Mouse (Mus musculus) ES-E14 (cell line): ENCODE results near the gene Col13a1. TPM values are rescaled to one million over a fixed set of nuclear protein-coding genes. Genes with fewer than 3 reads are reported as not detected.

Source experiments
- DNase-seq: peaks from one replicate; pipeline ENCODE4 v3.0.0-alpha.2; 2013; ENCODE audit warnings: low read depth, low spot score
- H3K27ac ChIP-seq: 2 replicates; pipeline ENCODE4 v1.5.1; 2012; ENCODE audit warnings: low read depth, mild to moderate bottlenecking, low read length, moderate library complexity, mixed read lengths; ENCODE audit not compliant: poor library complexity, insufficient read depth, severe bottlenecking
- H3K36me3 ChIP-seq: 2 replicates; pipeline ENCODE4 v1.6.1; 2012; ENCODE audit warnings: mild to moderate bottlenecking, low read length, moderate library complexity, mixed read lengths; ENCODE audit not compliant: control insufficient read depth, poor library complexity, insufficient read depth, severe bottlenecking
- H3K4me1 ChIP-seq, 2 experiments: fragments of 150-350 bp in 1 of 2; sonication (generic) in 1 of 2; 2 replicates each; pipeline ENCODE4 v1.6.1; 2012; ENCODE audit warnings: low read length in 2 of 2, mild to moderate bottlenecking in 1 of 2, mixed read lengths in 1 of 2; ENCODE audit not compliant: control insufficient read depth in 2 of 2, insufficient read depth in 2 of 2, poor library complexity in 1 of 2
- H3K4me3 ChIP-seq, 2 experiments: fragments of 150-350 bp in 1 of 2; sonication (generic) in 1 of 2; 2 replicates each; pipeline ENCODE4 v1.5.1; 2012; ENCODE audit warnings: low read length in 2 of 2, low read depth in 1 of 2, mild to moderate bottlenecking in 1 of 2, mixed read lengths in 1 of 2; ENCODE audit not compliant: insufficient read depth in 1 of 2, poor library complexity in 1 of 2, severe bottlenecking in 1 of 2
- H3K9ac ChIP-seq: 2 replicates; pipeline ENCODE4 v1.6.1; 2012; ENCODE audit warnings: low read depth, mild to moderate bottlenecking, low read length, mixed read lengths; ENCODE audit not compliant: poor library complexity, insufficient read depth, severe bottlenecking
- H3K9me3 ChIP-seq: fragments of 150-350 bp; sonication (generic); 2 replicates; pipeline ENCODE4 v1.6.1; 2012; ENCODE audit warnings: low read depth, mild to moderate bottlenecking, low read length; ENCODE audit not compliant: control insufficient read depth, insufficient read depth
- CHD2 ChIP-seq: IDR thresholded peaks from 2 replicates; pipeline ENCODE4 v1.6.1; 2014; ENCODE audit warnings: mild to moderate bottlenecking, low read depth, low read length, inconsistent platforms
- HCFC1 ChIP-seq: IDR thresholded peaks from 2 replicates; pipeline ENCODE4 v1.6.1; 2012; ENCODE audit warnings: low read length, inconsistent platforms, borderline replicate concordance; ENCODE audit not compliant: insufficient read depth
- MAFK ChIP-seq: IDR thresholded peaks from 2 replicates; pipeline ENCODE4 v1.6.1; 2014; ENCODE audit warnings: mild to moderate bottlenecking, low read depth, low read length, inconsistent platforms; ENCODE audit not compliant: insufficient read depth
- ZC3H11A ChIP-seq: IDR thresholded peaks from 2 replicates; pipeline ENCODE4 v1.6.1; 2012; ENCODE audit warnings: low read depth, mild to moderate bottlenecking, inconsistent platforms, low read length, borderline replicate concordance
- ZNF384 ChIP-seq: IDR thresholded peaks from 2 replicates; pipeline ENCODE4 v1.6.1; 2012; ENCODE audit warnings: low read depth, low read length, inconsistent platforms
- in situ Hi-C, 2 experiments: fragments of 600-800 bp; cut with MboI; formaldehyde crosslinking; loops; one replicate each; pipeline ENCODE4 v1.15.1; 2025; ENCODE audit warnings: low sequenced_read_pairs in 2 of 2, inconsistent platforms in 1 of 2; ENCODE audit not compliant: unreplicated experiment in 2 of 2
- total RNA-seq: library from RNA; depleted of rRNA; stranded (reverse); fragments of 300-350 nt; gene quantifications from 2 replicates; pipeline ENCODE4 v1.2.3, GENCODE M21; 2012

Gene Col13a1
- total RNA-seq, 1 experiment: 4.7 TPM

GRCm38 (mm10) chr10:61919496-61919895, 59.4 kb downstream of the Col13a1 start:
- Histone ChIP-seq H3K9ac (no peak overlapping the region), H3K27ac (no peak overlapping the region), H3K4me3 (no peak overlapping the region), H3K36me3 (no peaks in the 10 kb centered on the region), H3K4me1 (peaks cover 2 to 10% of the 10 kb centered on the region in 2 experiments; a peak in 3 of 4 replicates), H3K9me3 (no peaks in the 10 kb centered on the region)
- in situ Hi-C loops: no loop called here
- TF ChIP-seq CHD2 (no peak), ZNF384 (no peak), MAFK (no peak), HCFC1 (no peak), ZC3H11A (no peak)
- no peak for DNase-seq

DNA sequence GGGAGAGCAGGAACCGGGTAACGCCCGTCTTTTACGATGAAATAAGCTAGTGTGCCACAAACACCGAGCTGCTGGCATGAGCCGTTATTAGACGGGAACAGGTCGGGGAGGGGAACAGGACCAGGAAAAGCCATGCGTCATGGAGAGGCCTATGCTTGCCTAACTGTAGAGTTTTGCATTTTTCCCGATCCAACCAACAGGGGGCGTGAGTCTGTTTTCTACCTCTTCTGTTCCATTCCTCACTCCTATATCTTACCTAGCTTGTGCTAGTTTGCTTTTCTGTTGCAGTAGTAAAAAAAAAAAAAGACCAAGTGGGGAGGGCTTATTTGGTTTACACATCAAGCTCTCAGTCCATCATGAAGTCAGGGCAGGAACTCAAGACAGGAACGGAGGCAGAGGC, 61.8 kb downstream of the Col13a1 start:
- no peaks in the 10 kb centered on the region for H3K9me3 ChIP-seq
- H3K4me1 ChIP-seq: peaks cover 2 to 10% of the 10 kb centered on the region in 2 experiments; a peak in 3 of 4 replicates
- H3K27ac ChIP-seq: no peak overlapping the region
- no peak overlapping the region for H3K4me3 ChIP-seq
- DNase-seq: no peak
- H3K9ac ChIP-seq: no peak overlapping the region
- H3K36me3 ChIP-seq: no peaks in the 10 kb centered on the region
- TF ChIP-seq CHD2 (no peak), HCFC1 (no peak), ZC3H11A (no peak), MAFK (no peak), ZNF384 (no peak)
- in situ Hi-C loops: no loop called here

- Histone ChIP-seq H3K9me3 (no peaks in the 10 kb centered on the region), H3K4me3 (no peak overlapping the region), H3K36me3 (0 out of 2 replicates have a peak, but pooled peaks cover 2% of the 10 kb centered on the region), H3K27ac (no peak overlapping the region; the same call in 1 of the 2 replicates), H3K9ac (no peak overlapping the region), H3K4me1 (peaks cover 0 to 7% of the 10 kb centered on the region in 2 experiments; a peak in 3 of 4 replicates)
- no peak for TF ChIP-seq ZC3H11A
- TF ChIP-seq ZNF384: no peak
- TF ChIP-seq HCFC1: no peak
- DNase-seq: no peak
- in situ Hi-C loops: no loop called here
Observed at GRCm38 (mm10) chr10:61911770-61912169, 67.1 kb downstream of the Col13a1 start.

DNA sequence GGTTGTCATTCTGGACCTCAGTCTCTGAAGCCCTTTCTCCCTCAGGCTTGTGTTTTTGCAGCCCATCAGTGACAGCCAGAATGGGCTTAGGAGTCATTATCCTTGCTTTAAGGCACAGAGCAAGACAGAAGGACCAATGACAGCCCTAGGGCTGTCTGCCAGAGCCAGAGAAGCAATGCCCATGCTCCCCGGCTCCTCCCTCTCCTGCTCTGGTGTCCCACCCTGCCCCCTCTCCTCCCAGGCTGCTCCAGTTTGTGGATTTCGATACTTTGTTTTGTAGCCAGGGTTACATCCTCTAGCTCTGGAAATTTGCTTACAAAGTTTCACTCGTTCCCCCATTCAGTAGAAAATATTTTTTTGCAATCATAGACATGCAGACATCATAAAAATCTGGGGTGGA, 69.9 kb downstream of the Col13a1 start:
- no peak for TF ChIP-seq ZC3H11A
- no peak for TF ChIP-seq HCFC1
- no peak for TF ChIP-seq CHD2
- Histone ChIP-seq H3K4me1 (peaks cover 0 to 26% of the 10 kb centered on the region in 2 experiments; a peak in 3 of 4 replicates), H3K36me3 (0 out of 2 replicates have a peak, but pooled peaks cover 2% of the 10 kb centered on the region), H3K4me3 (no peak overlapping the region), H3K9ac (no peak overlapping the region), H3K27ac (no peak overlapping the region), H3K9me3 (no peaks in the 10 kb centered on the region)
- DNase-seq: no peak
- in situ Hi-C loops: no loop called here

- in situ Hi-C loops: no loop called here
- peaks cover 0 to 39% of the 10 kb centered on the region in 2 experiments; a peak in 3 of 4 replicates for H3K4me1 ChIP-seq
- H3K36me3 ChIP-seq: 0 out of 2 replicates have a peak, but pooled peaks cover 2% of the 10 kb centered on the region
- H3K9me3 ChIP-seq: no peaks in the 10 kb centered on the region
- no peak overlapping the region for H3K9ac ChIP-seq
- no peak overlapping the region for H3K27ac ChIP-seq
- TF ChIP-seq HCFC1 (0 out of 2 replicates have a peak, but pooled peaks have one; percentile 41), MAFK (0 out of 2 replicates have a peak, but pooled peaks have one; percentile 18), ZNF384 (no peak), CHD2 (no peak), ZC3H11A (no peak)
- H3K4me3 ChIP-seq: no peak overlapping the region; a peak in 1 of 4 replicates
- peak; percentile 69 for DNase-seq
Observed at GRCm38 (mm10) chr10:61906226-61906625, 72.7 kb downstream of the Col13a1 start.
